Mouse (Mus musculus) layer of hippocampus, adult 11-12 months (tissue): Measurements from ENCODE around the gene Cdc6.
A peak's percentile ranks its signal among the peaks of the same experiment; 100 is the strongest.
"Not testable (repeated sequence)": the region's sequence is repeated elsewhere in the genome, so short reads cannot be mapped to it uniquely, and the experiment has no call there.

Experiments
- DNase-seq: peaks from one replicate; pipeline ENCODE4 v3.0.0; 2022; ENCODE audit warnings: low spot score

The Cdc6 gene

GRCm38 (mm10) chr11:98931513-98932292, 24.1 kb downstream of the Cdc6 start:
- DNase-seq: no peak

- no peak for DNase-seq
Measured at GRCm38 (mm10) chr11:98932293-98933091, 24.9 kb downstream of the Cdc6 start.

- DNase-seq: peak; percentile 66
Measured at GRCm38 (mm10) chr11:98933151-98933550, 25.6 kb downstream of the Cdc6 start.

DNA sequence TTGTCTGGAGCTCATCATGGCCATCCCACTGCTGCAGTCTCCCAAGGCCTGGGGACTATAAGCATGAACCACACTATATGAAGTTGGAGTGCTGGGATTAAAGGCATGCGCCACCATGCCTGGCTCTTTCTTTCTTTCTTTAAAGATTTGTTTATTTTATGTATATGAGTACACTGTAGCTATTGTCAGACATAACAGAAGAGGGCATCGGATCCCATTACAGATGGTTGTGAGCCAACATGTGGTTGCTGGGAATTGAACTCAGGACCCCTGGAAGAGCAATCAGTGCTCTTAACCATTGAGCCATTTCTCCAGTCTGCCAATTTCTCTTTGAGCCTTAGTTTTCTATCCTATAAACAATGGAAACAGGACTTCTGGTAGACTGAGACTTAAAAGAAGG, 26.2 kb downstream of the Cdc6 start:
- not testable (repeated sequence) for DNase-seq

- DNase-seq: no peak
Measured at GRCm38 (mm10) chr11:98934367-98934766, 26.8 kb downstream of the Cdc6 start.

GRCm38 (mm10) chr11:98935123-98935522, 27.5 kb downstream of the Cdc6 start:
- no peak for DNase-seq

GRCm38 (mm10) chr11:98936170-98936569, 28.6 kb downstream of the Cdc6 start:
- DNase-seq: no peak

GRCm38 (mm10) chr11:98936606-98937409, 29.2 kb downstream of the Cdc6 start:
- no peak for DNase-seq

- peak; percentile 62 for DNase-seq
Measured at GRCm38 (mm10) chr11:98937410-98937913, 29.9 kb downstream of the Cdc6 start.

GRCm38 (mm10) chr11:98937914-98938694, 30.5 kb downstream of the Cdc6 start:
- DNase-seq: no peak

DNA sequence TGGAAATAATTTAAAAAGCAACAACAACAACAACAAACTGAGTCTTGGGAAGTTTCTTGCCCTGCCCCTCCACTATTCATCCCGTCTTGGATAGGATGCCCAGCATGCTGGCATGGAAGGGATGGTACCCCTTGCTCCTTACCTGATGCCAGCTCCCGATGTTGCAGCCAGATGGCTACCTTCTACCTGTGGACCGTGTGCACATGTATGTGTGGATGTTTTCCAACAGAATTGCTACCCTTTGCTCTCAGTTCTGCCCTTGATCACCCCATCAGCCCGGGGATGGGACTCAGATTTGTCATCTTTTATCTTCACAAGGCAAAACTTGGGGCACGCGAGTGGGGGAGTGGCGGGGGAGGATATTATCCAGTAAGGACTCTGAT, 31.1 kb downstream of the Cdc6 start:
- DNase-seq: no peak

- no peak for DNase-seq
Measured at GRCm38 (mm10) chr11:98939084-98939952, 31.7 kb downstream of the Cdc6 start.

- DNase-seq: peak; percentile 47
Measured at GRCm38 (mm10) chr11:98939953-98940641, 32.5 kb downstream of the Cdc6 start.

DNA sequence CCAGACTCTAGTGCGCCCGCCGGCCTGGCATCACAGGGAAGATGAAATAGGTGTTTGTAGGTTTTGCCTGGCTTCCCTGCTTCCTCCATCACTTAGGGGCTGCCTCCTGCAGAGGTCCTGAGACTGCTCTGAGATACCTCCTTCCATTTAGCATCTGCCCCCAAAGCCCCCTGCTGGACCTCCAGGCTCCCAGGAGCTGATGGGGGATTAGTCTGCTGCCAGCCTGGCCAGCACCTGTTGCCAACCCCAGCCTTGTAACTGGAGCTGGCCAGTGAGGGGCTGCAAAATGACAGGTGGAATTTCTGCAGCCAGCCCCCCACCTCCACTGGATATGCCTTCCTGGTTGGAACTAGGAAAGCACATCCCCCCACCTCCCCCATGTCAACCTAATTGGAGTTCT, 33.2 kb downstream of the Cdc6 start:
- DNase-seq: no peak

GRCm38 (mm10) chr11:98941341-98941825, 33.8 kb downstream of the Cdc6 start:
- DNase-seq: peak; percentile 74

DNA sequence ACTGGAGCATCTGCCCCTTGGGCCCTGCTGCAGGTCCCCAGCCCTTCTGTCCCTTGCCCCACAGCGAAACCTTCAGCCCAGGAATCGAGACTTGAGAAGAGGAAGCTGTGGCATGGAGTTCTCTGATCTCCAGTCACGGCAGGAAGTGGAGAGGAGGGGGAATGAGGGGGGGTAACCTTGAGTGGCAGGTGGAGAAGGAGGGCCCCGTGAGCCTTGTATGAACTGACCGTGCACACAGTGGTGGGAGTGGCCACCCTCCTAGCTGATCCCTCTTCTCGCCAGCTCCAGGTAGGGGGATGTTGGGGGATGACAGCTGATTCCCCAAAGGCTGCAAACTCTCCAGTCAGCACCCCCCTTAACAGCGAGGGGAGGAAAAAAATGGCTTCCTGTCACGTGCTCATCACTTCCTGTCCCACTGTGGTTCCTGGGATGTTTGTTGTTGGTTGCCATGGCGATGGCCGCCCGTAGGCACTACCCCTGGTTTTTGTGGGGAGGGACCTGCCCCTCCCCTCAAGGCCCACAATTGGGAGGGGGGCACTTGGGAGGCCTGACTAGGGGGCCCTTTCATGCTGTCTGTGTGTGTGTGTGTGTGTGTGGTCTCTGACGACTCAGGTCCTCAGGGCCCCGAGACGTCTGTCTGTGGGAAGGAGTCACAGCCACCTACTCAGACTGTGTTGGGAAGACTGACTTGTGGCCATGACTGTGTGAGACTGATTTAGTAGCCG, 34.4 kb downstream of the Cdc6 start:
- DNase-seq: peak; percentile 73

GRCm38 (mm10) chr11:98942555-98942922, 34.9 kb downstream of the Cdc6 start:
- no peak for DNase-seq

GRCm38 (mm10) chr11:98942923-98943641, 35.5 kb downstream of the Cdc6 start:
- DNase-seq: no peak
